Mouse (Mus musculus) MEL (cell line): ENCODE data around the gene Nptn. TPM values are rescaled to one million over a fixed set of nuclear protein-coding genes. Genes with fewer than 3 reads are reported as not detected.

Source experiments
- DNase-seq: peaks from one replicate; pipeline ENCODE4 v3.0.0; 2011; ENCODE audit warnings: low read depth, low spot score
- H3K27ac ChIP-seq: 2 replicates; pipeline ENCODE4 v1.5.1; 2012; ENCODE audit warnings: low read depth, mild to moderate bottlenecking, control low read depth, low read length, moderate library complexity; ENCODE audit not compliant: control insufficient read depth
- H3K27me3 ChIP-seq, 2 experiments: fragments of 150-350 bp in 1 of 2; sonication (generic) in 1 of 2; 2 replicates each; pipeline ENCODE4 v1.6.1; 2012; ENCODE audit warnings: low read length in 2 of 2, mild to moderate bottlenecking in 2 of 2, improper control_type of control experiment in 1 of 2, moderate library complexity in 1 of 2; ENCODE audit not compliant: insufficient read depth in 2 of 2, control insufficient read depth in 1 of 2
- H3K36me3 ChIP-seq, 2 experiments: 2 replicates each; pipeline ENCODE4 v1.6.1; 2012 to 2014; ENCODE audit warnings: low read length in 2 of 2, improper control_type of control experiment in 1 of 2, inconsistent platforms in 1 of 2, mild to moderate bottlenecking in 1 of 2; ENCODE audit not compliant: insufficient read depth in 2 of 2, control insufficient read depth in 1 of 2
- H3K4me1 ChIP-seq, 2 experiments: fragments of 150-350 bp in 1 of 2; sonication (generic) in 1 of 2; 2 replicates each; pipeline ENCODE4 v1.6.1; 2012; ENCODE audit warnings: low read length in 2 of 2, improper control_type of control experiment in 1 of 2, mild to moderate bottlenecking in 1 of 2; ENCODE audit not compliant: insufficient read depth in 2 of 2, control insufficient read depth in 1 of 2
- H3K4me3 ChIP-seq, 2 experiments: fragments of 150-350 bp in 1 of 2; sonication (generic) in 1 of 2; 2 replicates each; pipeline ENCODE4 v1.5.1; 2012; ENCODE audit warnings: low read depth in 2 of 2, low read length in 2 of 2, mild to moderate bottlenecking in 2 of 2, moderate library complexity in 2 of 2, control low read depth in 1 of 2, improper control_type of control experiment in 1 of 2; ENCODE audit not compliant: control insufficient read depth in 1 of 2, insufficient read depth in 1 of 2
- H3K79me2 ChIP-seq: 2 replicates; pipeline ENCODE4 v1.6.1; 2012; ENCODE audit warnings: mild to moderate bottlenecking, low read length, moderate library complexity; ENCODE audit not compliant: control insufficient read depth, poor library complexity, insufficient read depth
- H3K9ac ChIP-seq: 2 replicates; pipeline ENCODE4 v1.6.1; 2012; ENCODE audit warnings: low read depth, mild to moderate bottlenecking, control low read depth, low read length, moderate library complexity; ENCODE audit not compliant: control insufficient read depth, poor library complexity, severe bottlenecking
- H3K9me3 ChIP-seq: fragments of 150-350 bp; sonication (generic); replicated peaks from 2 replicates; pipeline ENCODE4 v1.6.1; 2012; ENCODE audit warnings: mild to moderate bottlenecking, low read length, improper control_type of control experiment, moderate library complexity; ENCODE audit not compliant: insufficient read depth
- BHLHE40 ChIP-seq: IDR thresholded peaks from 2 replicates; pipeline ENCODE4 v1.6.1; 2012; ENCODE audit warnings: low read depth, mild to moderate bottlenecking, inconsistent platforms, low read length, improper control_type of control experiment, borderline replicate concordance
- CHD1 ChIP-seq: IDR thresholded peaks from 2 replicates; pipeline ENCODE4 v1.6.1; 2012; ENCODE audit warnings: low read depth, mild to moderate bottlenecking, inconsistent platforms, low read length, improper control_type of control experiment
- CHD2 ChIP-seq: IDR thresholded peaks from 2 replicates; pipeline ENCODE4 v1.6.1; 2011; ENCODE audit warnings: low read length, improper control_type of control experiment
- CTCF ChIP-seq, 3 experiments: IDR thresholded peaks in 2 of 3; conservative IDR thresholded peaks in 1 of 3; 2 replicates each; pipeline ENCODE4 v1.5.1; 2011 to 2012; ENCODE audit warnings: low read length in 3 of 3, low read depth in 2 of 3, mild to moderate bottlenecking in 2 of 3, improper control_type of control experiment in 1 of 3, inconsistent platforms in 1 of 3, mixed read lengths in 1 of 3, moderate library complexity in 1 of 3; ENCODE audit not compliant: control insufficient read depth in 1 of 3, insufficient read depth in 1 of 3, poor library complexity in 1 of 3, severe bottlenecking in 1 of 3
- E2F4 ChIP-seq: IDR thresholded peaks from 2 replicates; pipeline ENCODE4 v1.6.1; 2011; ENCODE audit warnings: low read depth, low read length, improper control_type of control experiment, borderline replicate concordance
- EP300 ChIP-seq, 2 experiments: IDR thresholded peaks; 2 replicates each; pipeline ENCODE4 v1.6.1; 2011; ENCODE audit warnings: improper control_type of control experiment in 2 of 2, low read length in 2 of 2, low read depth in 1 of 2, mild to moderate bottlenecking in 1 of 2
- ETS1 ChIP-seq: IDR thresholded peaks from 2 replicates; pipeline ENCODE4 v1.6.1; 2012; ENCODE audit warnings: low read depth, mild to moderate bottlenecking, inconsistent platforms, low read length, improper control_type of control experiment, moderate library complexity
- GABPA ChIP-seq: IDR thresholded peaks from 2 replicates; pipeline ENCODE4 v1.6.1; 2012; ENCODE audit warnings: low read depth, mild to moderate bottlenecking, inconsistent platforms, low read length, improper control_type of control experiment, moderate library complexity
- GATA1 ChIP-seq: IDR thresholded peaks from 2 replicates; pipeline ENCODE4 v1.6.1; 2011; ENCODE audit warnings: low read depth, low read length, improper control_type of control experiment
- JUND ChIP-seq: IDR thresholded peaks from 2 replicates; pipeline ENCODE4 v1.6.1; 2011; ENCODE audit warnings: low read depth, mild to moderate bottlenecking, improper control_type of control experiment, low read length
- MAZ ChIP-seq: IDR thresholded peaks from 2 replicates; pipeline ENCODE4 v1.6.1; 2012; ENCODE audit warnings: low read depth, mild to moderate bottlenecking, inconsistent platforms, low read length, improper control_type of control experiment
- MXI1 ChIP-seq: IDR thresholded peaks from 2 replicates; pipeline ENCODE4 v1.6.1; 2011; ENCODE audit warnings: mild to moderate bottlenecking, low read depth, low read length, improper control_type of control experiment
- MYB ChIP-seq: IDR thresholded peaks from 2 replicates; pipeline ENCODE4 v1.6.1; 2011; ENCODE audit warnings: mild to moderate bottlenecking, low read depth, low read length, improper control_type of control experiment
- MYC ChIP-seq: IDR thresholded peaks from 2 replicates; pipeline ENCODE4 v1.6.1; 2011; ENCODE audit warnings: low read depth, mild to moderate bottlenecking, low read length, improper control_type of control experiment, moderate library complexity
- POLR2AphosphoS5 ChIP-seq: IDR thresholded peaks from 2 replicates; pipeline ENCODE4 v1.6.1; 2012; ENCODE audit warnings: low read depth, borderline replicate concordance, mild to moderate bottlenecking, inconsistent platforms, low read length, moderate library complexity, mixed read lengths
- RAD21 ChIP-seq: IDR thresholded peaks from 2 replicates; pipeline ENCODE4 v1.6.1; 2011; ENCODE audit warnings: mild to moderate bottlenecking, low read depth, low read length, improper control_type of control experiment
- RCOR1 ChIP-seq: IDR thresholded peaks from 2 replicates; pipeline ENCODE4 v1.6.1; 2012; ENCODE audit warnings: low read depth, mild to moderate bottlenecking, inconsistent platforms, low read length, improper control_type of control experiment
- SIN3A ChIP-seq: IDR thresholded peaks from 2 replicates; pipeline ENCODE4 v1.6.1; 2012; ENCODE audit warnings: low read length, improper control_type of control experiment, inconsistent platforms
- SMC3 ChIP-seq: IDR thresholded peaks from 2 replicates; pipeline ENCODE4 v1.6.1; 2011; ENCODE audit warnings: low read depth, low read length, improper control_type of control experiment
- TAL1 ChIP-seq: IDR thresholded peaks from 2 replicates; pipeline ENCODE4 v1.6.1; 2012; ENCODE audit warnings: mild to moderate bottlenecking, inconsistent platforms, low read length, moderate library complexity, mixed read lengths
- TCF12 ChIP-seq: IDR thresholded peaks from 2 replicates; pipeline ENCODE4 v1.6.1; 2014; ENCODE audit warnings: low read depth, mild to moderate bottlenecking, inconsistent platforms, low read length, improper control_type of control experiment, moderate library complexity
- USF1 ChIP-seq: IDR thresholded peaks from 2 replicates; pipeline ENCODE4 v1.6.1; 2014; ENCODE audit warnings: low read depth, mild to moderate bottlenecking, inconsistent platforms, low read length, improper control_type of control experiment, moderate library complexity
- USF2 ChIP-seq, 2 experiments: IDR thresholded peaks; 2 replicates each; pipeline ENCODE4 v1.6.1; 2011 to 2012; ENCODE audit warnings: improper control_type of control experiment in 2 of 2, low read length in 2 of 2, borderline replicate concordance in 1 of 2, inconsistent platforms in 1 of 2, low read depth in 1 of 2, mild to moderate bottlenecking in 1 of 2; ENCODE audit not compliant: insufficient read depth in 1 of 2
- polyA plus RNA-seq, 2 experiments: library from polyadenylated mRNA; stranded (reverse) in 1 of 2; unstranded in 1 of 2; fragments of >175 nt in 1 of 2; fragments of >200 nt in 1 of 2; gene quantifications; 2 replicates each; pipeline versions ENCODE4 v1.2.1 to v1.2.4; 2012; ENCODE audit warnings: low replicate concordance in 2 of 2, low read depth in 1 of 2; ENCODE audit not compliant: insufficient read length in 2 of 2, insufficient read depth in 1 of 2, missing spikeins in 1 of 2
- total RNA-seq: library from RNA; depleted of rRNA; stranded (reverse); fragments of 300-350 nt; gene quantifications from 2 replicates; pipeline ENCODE4 v1.2.3, GENCODE M21; 2012

Nptn gene
- total and polyA plus RNA-seq, 3 experiments = 71.4 to 199 TPM; not detected in 1

DNA sequence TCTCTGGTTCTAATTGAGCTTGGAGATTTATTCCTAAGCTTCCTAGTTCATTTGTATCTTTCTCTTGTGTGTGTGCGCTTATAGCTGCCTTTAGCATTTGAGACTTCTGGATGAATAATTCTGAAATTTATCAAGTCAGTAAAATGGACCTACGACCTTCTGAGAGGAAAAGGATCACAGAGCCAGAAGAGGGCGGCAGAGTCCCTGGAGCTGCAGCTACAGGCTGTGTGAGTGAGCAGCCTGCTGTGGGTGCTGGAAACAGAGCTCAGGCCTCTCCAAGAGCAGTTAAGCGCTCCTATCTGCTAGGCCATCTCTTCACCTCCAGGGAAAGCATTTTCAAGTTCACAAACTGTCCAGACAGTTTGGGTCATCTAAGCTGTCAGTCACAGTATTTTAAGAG lies 80.0 kb downstream of the Nptn start:
- DNase-seq = peak; percentile 54
- H3K9me3 ChIP-seq = no peaks in the 10 kb centered on the region
- H3K4me1 ChIP-seq = peaks cover 39 to 41% of the 10 kb centered on the region in 2 experiments
- no peaks in the 10 kb centered on the region for H3K27me3 ChIP-seq
- TF ChIP-seq SMC3 (peak; percentile 39), CTCF (IDR thresholded peaks at IDR 0.05 in 2 of 3, conservative IDR thresholded peaks at IDR 0.05 in 1 of 3; ENCODE audit: control insufficient read depth in 1 of 3, insufficient read depth in 1 of 3, low read depth in 2 of 3, low read length in 3 of 3, poor library complexity in 1 of 3, severe bottlenecking in 1 of 3) (peak; percentile 34 to 58 (median 57)), MYB (no peak), CHD2 (no peak), RAD21 (peak; percentile 48), USF1 (no peak)
- no peak overlapping the region for H3K27ac ChIP-seq
- no peak overlapping the region for H3K9ac ChIP-seq
- H3K4me3 ChIP-seq = no peak overlapping the region
- H3K79me2 ChIP-seq = no peaks in the 10 kb centered on the region
- peaks cover 8 to 39% of the 10 kb centered on the region in 2 experiments for H3K36me3 ChIP-seq

GRCm38 (mm10) chr9:58662791-58663190 lies 80.8 kb downstream of the Nptn start:
- TF ChIP-seq TCF12 = peak; percentile 88
- TF ChIP-seq POLR2AphosphoS5 = no peak
- TF ChIP-seq GABPA = no peak
- no peak for TF ChIP-seq CHD1
- peak; percentile 35; the same call in 1 of the 2 replicates for TF ChIP-seq SIN3A
- TF ChIP-seq GATA1 = peak; percentile 76
- TF ChIP-seq MXI1 = no peak
- TF ChIP-seq MAZ = no peak
- TF ChIP-seq RCOR1 = peak; percentile 72
- peak; percentile 66 for TF ChIP-seq TAL1
- TF ChIP-seq JUND = no peak
- no peak for TF ChIP-seq MYC
- 0 out of 2 replicates have a peak, but pooled peaks have one; percentile 45 for TF ChIP-seq BHLHE40
- TF ChIP-seq E2F4 = no peak
- TF ChIP-seq ETS1 = peak; percentile 57
- peak; percentile 81 for TF ChIP-seq EP300 (IDR thresholded peaks at IDR 0.05; ENCODE audit: low read depth in 1 of 2, low read length in 2 of 2)
- 0 out of 2 replicates have a peak, but pooled peaks have one; percentile 5 for TF ChIP-seq SMC3
- TF ChIP-seq USF2 (IDR thresholded peaks at IDR 0.05; ENCODE audit: borderline replicate concordance in 1 of 2, insufficient read depth in 1 of 2, low read depth in 1 of 2, low read length in 2 of 2) = no peak
- peak; percentile 48 for DNase-seq
- H3K4me1 ChIP-seq = peaks cover 34% of the 10 kb centered on the region in 2 experiments
- no peak overlapping the region for H3K9ac ChIP-seq
- no peaks in the 10 kb centered on the region for H3K27me3 ChIP-seq
- no peaks in the 10 kb centered on the region for H3K9me3 ChIP-seq
- H3K27ac ChIP-seq = no peak overlapping the region
- H3K4me3 ChIP-seq = no peak overlapping the region
- peaks cover 8 to 32% of the 10 kb centered on the region in 2 experiments for H3K36me3 ChIP-seq
- H3K79me2 ChIP-seq = no peaks in the 10 kb centered on the region
